Mouse (Mus musculus): Measurements from ENCODE around the gene Smox. TPM values are rescaled to one million over a fixed set of nuclear protein-coding genes. Genes with fewer than 3 reads are reported as not detected.

The Smox gene
- polyA plus RNA-seq, 1 experiment from 2014 or later = 36.3 TPM

- Histone ChIP-seq H3K4me2 (peak overlapping the region; percentile 57), H3K27ac (ENCODE audit: low read depth, low read length) (peak overlapping the region; percentile 74), H3K4me1 (replicated peaks; ENCODE audit: control insufficient read depth, insufficient read depth, low read length) (peaks cover 58% of the 10 kb centered on the region), H3K4me3 (ENCODE audit: low read depth, low read length) (0 out of 2 replicates have a peak overlapping the region, but pooled peaks have one; percentile 1), H3K36me3 (ENCODE audit: control insufficient read depth, insufficient read depth, low read length) (no peaks in the 10 kb centered on the region), H3K9me3 (ENCODE audit: control insufficient read depth, low read length) (no peaks in the 10 kb centered on the region), H3K9ac (ENCODE audit: low read depth, low read length) (0 out of 2 replicates have a peak overlapping the region, but pooled peaks have one; percentile 41), H3K27me3 (replicated peaks; ENCODE audit: control insufficient read depth, insufficient read depth, low read length) (no peaks in the 10 kb centered on the region)
- WGBS = 62% methylated on average over 4 of the region's 4 CpGs
- peak; percentile 99 for ATAC-seq (replicated peaks; ENCODE audit: low FRiP score)
- DNase-seq (ENCODE audit: low spot score) = peak; percentile 63
Measured at GRCm38 (mm10) chr2:131497224-131497856, 6.0 kb downstream of the Smox start.

GRCm38 (mm10) chr2:131498219-131498618 is 6.9 kb downstream of the Smox start:
- Histone ChIP-seq H3K27ac (ENCODE audit: low read depth, low read length) (peak overlapping the region; percentile 74; the same call in 1 of the 2 replicates), H3K36me3 (ENCODE audit: control insufficient read depth, insufficient read depth, low read length) (no peaks in the 10 kb centered on the region), H3K4me1 (replicated peaks; ENCODE audit: control insufficient read depth, insufficient read depth, low read length) (peaks cover 57% of the 10 kb centered on the region), H3K9me3 (ENCODE audit: control insufficient read depth, low read length) (no peaks in the 10 kb centered on the region), H3K4me3 (ENCODE audit: low read depth, low read length) (no peak overlapping the region), H3K27me3 (replicated peaks; ENCODE audit: control insufficient read depth, insufficient read depth, low read length) (no peaks in the 10 kb centered on the region), H3K4me2 (peak overlapping the region; percentile 57; the same call in 1 of the 2 replicates), H3K9ac (ENCODE audit: low read depth, low read length) (no peak overlapping the region)
- ATAC-seq (replicated peaks; ENCODE audit: low FRiP score) = no peak
- no peak for DNase-seq (ENCODE audit: low spot score)
- WGBS = 68% methylated on average over 7 of the region's 7 CpGs

- H3K4me2 ChIP-seq = no peak overlapping the region
- H3K27me3 ChIP-seq (replicated peaks; ENCODE audit: control insufficient read depth, insufficient read depth, low read length) = no peaks in the 10 kb centered on the region
- H3K36me3 ChIP-seq (ENCODE audit: control insufficient read depth, insufficient read depth, low read length) = no peaks in the 10 kb centered on the region
- H3K9ac ChIP-seq (ENCODE audit: low read depth, low read length) = no peak overlapping the region
- no peak for ATAC-seq (replicated peaks; ENCODE audit: low FRiP score)
- WGBS = 63% methylated on average over 5 of the region's 5 CpGs
- no peaks in the 10 kb centered on the region for H3K9me3 ChIP-seq (ENCODE audit: control insufficient read depth, low read length)
- H3K4me3 ChIP-seq (ENCODE audit: low read depth, low read length) = no peak overlapping the region
- no peak for DNase-seq (ENCODE audit: low spot score)
- H3K4me1 ChIP-seq (replicated peaks; ENCODE audit: control insufficient read depth, insufficient read depth, low read length) = peaks cover 52% of the 10 kb centered on the region
- H3K27ac ChIP-seq (ENCODE audit: low read depth, low read length) = no peak overlapping the region
Measured at GRCm38 (mm10) chr2:131499290-131499845, 8.1 kb downstream of the Smox start.

- Histone ChIP-seq H3K27me3 (replicated peaks; ENCODE audit: control insufficient read depth, insufficient read depth, low read length) (no peaks in the 10 kb centered on the region), H3K9ac (ENCODE audit: low read depth, low read length) (no peak overlapping the region), H3K9me3 (ENCODE audit: control insufficient read depth, low read length) (no peaks in the 10 kb centered on the region), H3K36me3 (ENCODE audit: control insufficient read depth, insufficient read depth, low read length) (no peaks in the 10 kb centered on the region), H3K27ac (ENCODE audit: low read depth, low read length) (no peak overlapping the region), H3K4me2 (no peak overlapping the region), H3K4me3 (ENCODE audit: low read depth, low read length) (no peak overlapping the region), H3K4me1 (replicated peaks; ENCODE audit: control insufficient read depth, insufficient read depth, low read length) (peaks cover 31% of the 10 kb centered on the region)
- 60% methylated on average over 5 of the region's 5 CpGs for WGBS
- DNase-seq (ENCODE audit: low spot score) (no peak), ATAC-seq (replicated peaks; ENCODE audit: low FRiP score) (no peak)
Measured at GRCm38 (mm10) chr2:131501886-131502285, 10.6 kb downstream of the Smox start.

- Histone ChIP-seq H3K4me1 (replicated peaks; ENCODE audit: control insufficient read depth, insufficient read depth, low read length) (peaks cover 24% of the 10 kb centered on the region), H3K27ac (ENCODE audit: low read depth, low read length) (no peak overlapping the region), H3K36me3 (ENCODE audit: control insufficient read depth, insufficient read depth, low read length) (no peaks in the 10 kb centered on the region), H3K9me3 (ENCODE audit: control insufficient read depth, low read length) (no peaks in the 10 kb centered on the region), H3K4me2 (no peak overlapping the region), H3K4me3 (ENCODE audit: low read depth, low read length) (no peak overlapping the region), H3K9ac (ENCODE audit: low read depth, low read length) (no peak overlapping the region), H3K27me3 (replicated peaks; ENCODE audit: control insufficient read depth, insufficient read depth, low read length) (no peaks in the 10 kb centered on the region)
- ATAC-seq (replicated peaks; ENCODE audit: low FRiP score) = no peak
- no peak for DNase-seq (ENCODE audit: low spot score)
- 66% methylated on average over 5 of the region's 5 CpGs for WGBS
Measured at GRCm38 (mm10) chr2:131502561-131502960, 11.3 kb downstream of the Smox start.

GRCm38 (mm10) chr2:131505431-131505830 is 14.1 kb downstream of the Smox start:
- Histone ChIP-seq H3K9me3 (ENCODE audit: control insufficient read depth, low read length) (no peaks in the 10 kb centered on the region), H3K36me3 (ENCODE audit: control insufficient read depth, insufficient read depth, low read length) (no peaks in the 10 kb centered on the region), H3K4me3 (ENCODE audit: low read depth, low read length) (no peak overlapping the region), H3K27me3 (replicated peaks; ENCODE audit: control insufficient read depth, insufficient read depth, low read length) (no peaks in the 10 kb centered on the region), H3K4me2 (no peak overlapping the region), H3K9ac (ENCODE audit: low read depth, low read length) (no peak overlapping the region), H3K27ac (ENCODE audit: low read depth, low read length) (no peak overlapping the region), H3K4me1 (replicated peaks; ENCODE audit: control insufficient read depth, insufficient read depth, low read length) (peaks cover 26% of the 10 kb centered on the region)
- ATAC-seq (replicated peaks; ENCODE audit: low FRiP score) = no peak
- DNase-seq (ENCODE audit: low spot score) = no peak

- Histone ChIP-seq H3K4me1 (replicated peaks; ENCODE audit: control insufficient read depth, insufficient read depth, low read length) (peaks cover 27% of the 10 kb centered on the region), H3K27ac (ENCODE audit: low read depth, low read length) (no peak overlapping the region), H3K4me3 (ENCODE audit: low read depth, low read length) (no peak overlapping the region), H3K4me2 (no peak overlapping the region), H3K9me3 (ENCODE audit: control insufficient read depth, low read length) (no peaks in the 10 kb centered on the region), H3K27me3 (replicated peaks; ENCODE audit: control insufficient read depth, insufficient read depth, low read length) (no peaks in the 10 kb centered on the region), H3K9ac (ENCODE audit: low read depth, low read length) (no peak overlapping the region), H3K36me3 (ENCODE audit: control insufficient read depth, insufficient read depth, low read length) (no peaks in the 10 kb centered on the region)
- ATAC-seq (replicated peaks; ENCODE audit: low FRiP score) (no peak), DNase-seq (ENCODE audit: low spot score) (no peak)
- WGBS = 70% methylated on average over 3 of the region's 3 CpGs
Measured at GRCm38 (mm10) chr2:131506358-131506757, 15.1 kb downstream of the Smox start.

GRCm38 (mm10) chr2:131508501-131508900 is 17.2 kb downstream of the Smox start:
- no peak overlapping the region for H3K27ac ChIP-seq (ENCODE audit: low read depth, low read length)
- peaks cover 24% of the 10 kb centered on the region for H3K4me1 ChIP-seq (replicated peaks; ENCODE audit: control insufficient read depth, insufficient read depth, low read length)
- H3K9ac ChIP-seq (ENCODE audit: low read depth, low read length) = no peak overlapping the region

More at GRCm38 (mm10) chr2:131508501-131508900, 17.2 kb downstream of the Smox start:
- H3K9me3 ChIP-seq (ENCODE audit: control insufficient read depth, low read length) = no peaks in the 10 kb centered on the region
- DNase-seq (ENCODE audit: low spot score) (no peak), ATAC-seq (replicated peaks; ENCODE audit: low FRiP score) (peak; percentile 57; the same call in 1 of the 2 replicates)
- H3K27me3 ChIP-seq (replicated peaks; ENCODE audit: control insufficient read depth, insufficient read depth, low read length) = no peaks in the 10 kb centered on the region
- H3K36me3 ChIP-seq (ENCODE audit: control insufficient read depth, insufficient read depth, low read length) = no peaks in the 10 kb centered on the region
- H3K4me2 ChIP-seq = no peak overlapping the region
- no peak overlapping the region for H3K4me3 ChIP-seq (ENCODE audit: low read depth, low read length)
- 51% methylated on average over 2 of the region's 2 CpGs for WGBS

All from liver, embryonic 11.5 days (tissue).